Mouse (Mus musculus) erythroblast, embryonic 14.5 days (primary cell): ENCODE data around the gene Troap.

Experiments
- GATA1 ChIP-seq: IDR thresholded peaks from 2 replicates; pipeline ENCODE4 v1.6.1; 2012; ENCODE audit warnings: low read length, inconsistent platforms, mixed read lengths
- TAL1 ChIP-seq: IDR thresholded peaks from 3 replicates; pipeline ENCODE4 v1.6.1; 2012; ENCODE audit warnings: low read length, inconsistent platforms, mixed read lengths

GRCm38 (mm10) chr15:99122642-99123041 is 48.3 kb downstream of the Troap start:
- TF ChIP-seq GATA1 (no peak), TAL1 (no peak)
